Mouse (Mus musculus) cerebellum, adult 9-10 months (tissue): ENCODE results near the gene Kncn.

Experiments used
- DNase-seq: peaks from one replicate; pipeline ENCODE4 v3.0.0; 2022

Gene Kncn

GRCm38 (mm10) chr4:115884022-115884421, at the start of gene Kncn:
Gene Kncn, plus strand, starts transcription at chr4:115884400.
- no peak for DNase-seq

- DNase-seq: no peak
Measured at GRCm38 (mm10) chr4:115835576-115835975, 48.6 kb upstream of the Kncn start.

GRCm38 (mm10) chr4:115838196-115838595, 46.0 kb upstream of the Kncn start:
- DNase-seq: no peak

- DNase-seq: peak; percentile 93
Measured at GRCm38 (mm10) chr4:115838696-115839641, 45.2 kb upstream of the Kncn start, which contains the start of gene Mknk1. Gene Mknk1, plus strand, starts transcription at chr4:115839198.

GRCm38 (mm10) chr4:115839956-115840355, 44.2 kb upstream of the Kncn start:
- DNase-seq: peak; percentile 45

GRCm38 (mm10) chr4:115840842-115841241, 43.4 kb upstream of the Kncn start:
- peak; percentile 34 for DNase-seq

- DNase-seq: no peak
Measured at GRCm38 (mm10) chr4:115846656-115847055, 37.5 kb upstream of the Kncn start.

- no peak for DNase-seq
Measured at GRCm38 (mm10) chr4:115847377-115847776, 36.8 kb upstream of the Kncn start.

GRCm38 (mm10) chr4:115848083-115848482, 36.1 kb upstream of the Kncn start:
- DNase-seq: no peak

GRCm38 (mm10) chr4:115848990-115849677, 35.1 kb upstream of the Kncn start:
- no peak for DNase-seq

GRCm38 (mm10) chr4:115850111-115850510, 34.1 kb upstream of the Kncn start:
- DNase-seq: no peak

- no peak for DNase-seq
Measured at GRCm38 (mm10) chr4:115850631-115851030, 33.6 kb upstream of the Kncn start.

GRCm38 (mm10) chr4:115851569-115851968, 32.6 kb upstream of the Kncn start:
- DNase-seq: no peak

- no peak for DNase-seq
Measured at GRCm38 (mm10) chr4:115855100-115855499, 29.1 kb upstream of the Kncn start.

- DNase-seq: no peak
Measured at GRCm38 (mm10) chr4:115855609-115856008, 28.6 kb upstream of the Kncn start.

- no peak for DNase-seq
Measured at GRCm38 (mm10) chr4:115856282-115856681, 27.9 kb upstream of the Kncn start.

GRCm38 (mm10) chr4:115857293-115857883, 26.8 kb upstream of the Kncn start:
- no peak for DNase-seq

- DNase-seq: no peak
Measured at GRCm38 (mm10) chr4:115863352-115863751, 20.8 kb upstream of the Kncn start.

GRCm38 (mm10) chr4:115863880-115864279, 20.3 kb upstream of the Kncn start:
- no peak for DNase-seq

- no peak for DNase-seq
Measured at GRCm38 (mm10) chr4:115869512-115870210, 14.5 kb upstream of the Kncn start.

- DNase-seq: no peak
Measured at GRCm38 (mm10) chr4:115873231-115873630, 11.0 kb upstream of the Kncn start.

- DNase-seq: no peak
Measured at GRCm38 (mm10) chr4:115878216-115878678, 6.0 kb upstream of the Kncn start.

- no peak for DNase-seq
Measured at GRCm38 (mm10) chr4:115878828-115879227, 5.4 kb upstream of the Kncn start.
